Mouse (Mus musculus): Measurements from ENCODE around the gene Raf1. TPM values are rescaled to one million over a fixed set of nuclear protein-coding genes. Genes with fewer than 3 reads are reported as not detected.

Gene Raf1
- total RNA-seq, 2 experiments from 2014 or later: 110 to 123 TPM

DNA sequence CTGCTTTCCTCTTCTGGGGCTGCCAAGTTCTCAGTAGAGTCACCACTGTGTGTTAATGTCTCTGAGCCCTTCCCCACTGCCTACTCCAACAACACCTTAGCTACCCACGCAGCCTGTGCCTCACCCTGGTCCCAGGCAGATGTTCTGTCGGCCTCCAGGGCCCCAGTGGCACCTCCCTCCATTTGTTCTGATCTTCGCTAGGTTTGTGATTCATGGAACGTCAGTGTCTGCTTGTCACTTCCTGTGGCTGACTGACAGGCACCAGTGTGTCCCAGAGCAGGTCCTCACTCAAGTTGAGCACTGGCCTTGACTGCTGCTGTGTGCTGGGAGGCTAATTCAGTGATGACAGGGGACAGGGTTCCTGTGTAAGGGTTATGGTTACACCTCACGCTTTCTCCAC is 99.0 kb downstream of the Raf1 start:
- DNase-seq (ENCODE audit: low spot score): no peak

DNA sequence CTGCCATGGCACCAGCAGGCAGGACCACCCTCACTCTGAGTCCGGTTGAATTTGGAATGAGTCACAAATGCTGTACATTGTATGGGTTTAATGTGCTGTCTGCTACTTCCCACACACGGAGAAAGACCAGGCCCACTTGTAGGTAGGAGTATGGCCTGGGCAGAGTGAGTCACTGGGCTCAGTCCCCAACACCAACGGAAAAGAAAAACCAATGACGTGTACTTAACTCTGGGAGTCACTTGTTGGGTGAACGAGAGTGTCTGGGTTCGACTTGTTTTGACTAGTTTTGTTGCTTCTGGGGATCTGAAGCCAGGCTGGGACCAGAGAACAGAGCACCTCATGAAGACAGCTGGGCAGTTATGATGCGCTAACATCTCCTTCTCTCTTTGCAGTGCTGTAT is 102.3 kb downstream of the Raf1 start:
- no peak for DNase-seq (ENCODE audit: low spot score)

Other genes with a start within 250 kb of the Raf1 start
- 1 to 10 TPM; 5.1 to 7.4 TPM for gene Tsen2, start 132.0 kb downstream of the Raf1 start, total RNA-seq (2021)
- gene Mkrn2os, start 84.1 kb downstream of the Raf1 start, total RNA-seq (2021): under 1 TPM in 1 of 2 experiments, not detected in 1; 0.11 TPM
- 10 to 100 TPM; 52.8 to 52.9 TPM for gene Mkrn2, start 74.7 kb downstream of the Raf1 start, total RNA-seq (2021)
- under 1 TPM in 1 of 2 experiments, not detected in 1; 0.43 TPM for gene Tmem40, start 85.8 kb upstream of the Raf1 start, total RNA-seq (2021)
- 10 to 100 TPM; 74.8 to 78.7 TPM for gene Cand2, start 97.9 kb upstream of the Raf1 start, total RNA-seq (2021)
- gene Rpl32, start 132.1 kb upstream of the Raf1 start, total RNA-seq (2021): 100 to 1,000 TPM; 568 to 577 TPM
- under 1 TPM in 1 of 2 experiments, not detected in 1; 0.14 TPM for gene Efcab12, start 161.8 kb upstream of the Raf1 start, total RNA-seq (2021)
- under 1 TPM; 0.83 to 0.94 TPM for gene Mbd4, start 176.7 kb upstream of the Raf1 start, total RNA-seq (2021)
- 1 to 10 TPM; 3.9 to 4.2 TPM for gene Ift122, start 176.8 kb upstream of the Raf1 start, total RNA-seq (2021)